Mouse (Mus musculus) gastrocnemius, postnatal 36 days (tissue): ENCODE data around the gene Snapc3. TPM values are rescaled to one million over a fixed set of nuclear protein-coding genes. Genes with fewer than 3 reads are reported as not detected.
"Not testable (repeated sequence)": the region's sequence is repeated elsewhere in the genome, so short reads cannot be mapped to it uniquely, and the experiment has no call there.

Experiments used
- DNase-seq, 2 experiments: peaks; one replicate each; pipeline ENCODE4 v3.0.0; 2022
- intact Hi-C: fragments of 180-260 bp; cut with DNase I; formaldehyde crosslinking; loops from one replicate; pipeline ENCODE4 v1.15.1; 2025
- total RNA-seq, 2 experiments: library from RNA; stranded (reverse); gene quantifications; 2 replicates each; pipeline ENCODE4 v1.2.3; 2021

Gene Snapc3
- total RNA-seq, 2 experiments from 2014 or later = 9.4 to 9.9 TPM

DNA sequence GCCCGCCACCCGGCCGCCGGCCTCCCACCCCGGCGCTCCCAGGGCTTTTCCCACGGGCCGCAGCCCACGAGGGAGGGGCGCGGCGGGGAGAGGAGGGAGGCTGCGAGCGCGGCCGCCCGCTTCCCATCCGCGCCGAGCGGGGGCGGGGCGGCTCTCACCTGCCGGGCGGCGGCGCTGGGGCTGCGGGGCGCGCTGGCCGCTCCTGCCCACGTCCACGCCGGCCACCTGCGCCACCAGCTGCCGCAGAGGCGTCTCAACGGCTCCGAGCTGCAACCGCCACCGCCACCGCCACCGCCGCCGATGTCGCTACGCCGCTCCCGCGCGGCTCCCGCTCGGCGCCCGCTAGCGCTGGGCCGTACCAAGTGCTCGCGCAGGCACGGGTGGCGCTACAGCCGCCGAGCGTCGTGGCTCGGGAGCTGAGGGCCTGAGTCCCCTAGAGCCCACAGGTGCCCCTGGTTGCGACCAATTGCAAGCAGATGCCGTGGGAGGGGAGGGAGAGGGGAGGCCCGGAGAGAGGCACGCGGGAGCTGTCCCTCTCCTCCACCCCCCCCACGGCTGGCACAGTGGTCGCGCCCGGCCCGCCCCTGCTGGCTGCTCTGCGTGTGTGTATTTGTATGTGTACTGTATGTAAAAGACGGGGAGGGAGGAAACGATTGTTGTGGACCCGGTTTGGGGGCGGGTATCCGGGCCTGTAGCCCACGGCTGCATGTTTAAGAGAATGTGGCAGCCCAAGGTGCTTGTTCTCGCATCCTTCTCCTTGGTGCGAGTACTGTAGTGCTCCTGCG lies 68.8 kb downstream of the Snapc3 start, which contains the start of gene Psip1:
Gene Psip1, minus strand, starts transcription at position 343 of the 785 bp plus-strand sequence.
- DNase-seq = peak; percentile 82 to 85
- intact Hi-C loops = loop anchor here (2.0 to 5.0 kb wide), 2 partner anchors 38 to 86 kb away; partner anchors contain the start of gene Ccdc171

GRCm38 (mm10) chr4:83489121-83489520 lies 71.6 kb downstream of the Snapc3 start:
- intact Hi-C loops = loop anchor here (5.0 kb wide), 1 partner anchor 83 kb away; no protein-coding TSS in a partner anchor
- no peak for DNase-seq

DNA sequence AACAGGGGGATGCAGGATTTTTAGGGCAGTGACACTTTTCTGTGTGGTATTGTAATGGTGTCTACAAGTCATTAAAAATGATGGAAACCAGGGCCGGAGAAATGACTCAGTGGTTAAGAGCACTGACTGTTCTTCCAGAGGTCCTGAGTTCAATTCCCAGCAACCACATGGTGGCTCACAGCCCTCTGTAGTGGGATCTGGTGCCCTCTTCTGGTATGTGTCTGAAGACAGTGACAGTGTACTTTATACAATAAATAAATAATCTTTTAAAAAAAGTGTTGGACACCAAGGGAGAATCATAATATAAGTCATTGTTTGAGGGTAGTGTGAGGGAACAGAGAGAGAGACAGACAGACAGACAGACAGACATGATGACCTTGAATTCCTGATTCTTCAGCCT lies 75.6 kb downstream of the Snapc3 start:
- intact Hi-C loops = no loop called here
- no peak for DNase-seq

GRCm38 (mm10) chr4:83497013-83497412 lies 79.5 kb downstream of the Snapc3 start:
- DNase-seq, intact Hi-C loops: not testable (repeated sequence)

DNA sequence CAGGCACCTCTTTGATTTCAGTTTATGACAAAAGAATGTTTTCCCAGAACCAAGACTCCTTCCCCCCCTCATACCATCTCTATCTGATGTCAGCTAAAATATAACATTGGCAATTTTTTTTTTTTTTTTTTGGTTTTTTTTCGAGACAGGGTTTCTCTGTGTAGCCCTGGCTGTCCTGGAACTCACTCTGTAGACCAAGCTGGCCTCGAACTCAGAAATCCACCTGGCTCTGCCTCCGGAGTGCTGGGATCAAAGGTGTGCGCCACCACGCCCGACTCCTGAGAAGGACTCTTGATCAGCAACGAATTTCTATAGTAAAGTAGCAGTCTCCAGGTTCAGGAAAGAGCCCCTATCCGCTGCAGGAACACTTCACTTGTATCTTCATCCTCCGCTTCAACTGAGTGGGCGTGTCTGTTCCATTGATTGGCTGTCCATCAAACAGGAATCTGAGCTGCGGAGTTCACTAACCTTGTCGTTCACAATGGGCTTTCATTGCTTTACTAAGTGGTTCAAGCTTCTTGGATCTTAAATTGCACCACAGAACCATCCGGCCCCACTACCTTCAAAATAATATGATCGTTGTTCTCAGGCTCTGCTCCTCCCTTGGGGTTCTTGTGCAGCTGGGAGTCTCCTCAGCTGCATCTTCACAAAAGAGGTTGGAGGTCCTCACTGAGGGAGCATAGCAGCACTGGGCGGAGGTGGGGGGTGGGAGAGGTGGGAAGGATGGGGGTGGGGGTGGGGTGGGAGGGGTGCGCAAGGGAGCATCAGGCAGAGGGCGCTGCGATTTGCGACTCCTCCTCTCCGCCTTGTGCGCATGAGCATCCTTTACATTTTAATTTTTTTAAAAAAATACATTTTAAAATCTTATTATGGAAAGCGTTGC lies 82.9 kb downstream of the Snapc3 start:
- intact Hi-C loops = no loop called here
- DNase-seq = no peak

- no peak for DNase-seq
- intact Hi-C loops = no loop called here
Observed at GRCm38 (mm10) chr4:83501037-83501430, 83.5 kb downstream of the Snapc3 start.

GRCm38 (mm10) chr4:83509600-83509999 lies 92.1 kb downstream of the Snapc3 start:
- intact Hi-C loops = no loop called here
- DNase-seq = no peak

DNA sequence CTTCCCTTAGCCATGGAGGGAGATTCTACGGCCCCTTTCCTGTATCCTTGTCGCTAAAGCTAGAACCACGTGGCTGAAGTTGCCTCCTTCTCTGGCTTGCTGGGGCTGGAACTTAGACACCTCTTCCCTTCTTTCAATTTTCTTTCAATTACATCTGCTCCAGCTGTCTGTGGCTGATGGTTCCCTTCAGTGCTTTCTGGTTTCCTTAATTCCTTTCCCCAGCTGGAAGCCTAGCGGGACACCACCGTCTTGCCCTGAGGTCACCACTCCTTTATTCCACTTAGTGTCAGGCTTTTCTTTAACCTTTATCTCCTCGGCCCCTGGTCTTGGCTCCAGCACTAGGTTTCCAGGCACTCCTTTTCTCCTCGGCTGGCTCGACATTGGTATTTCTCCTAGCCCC lies 93.6 kb downstream of the Snapc3 start:
- intact Hi-C loops = no loop called here

GRCm38 (mm10) chr4:83512217-83512616 lies 94.7 kb downstream of the Snapc3 start:
- no peak for DNase-seq
- intact Hi-C loops = no loop called here

More for the DNA sequence above, 93.6 kb downstream of the Snapc3 start:
- no peak for DNase-seq

GRCm38 (mm10) chr4:83512644-83513043 lies 95.1 kb downstream of the Snapc3 start:
- no peak for DNase-seq
- intact Hi-C loops = no loop called here

DNA sequence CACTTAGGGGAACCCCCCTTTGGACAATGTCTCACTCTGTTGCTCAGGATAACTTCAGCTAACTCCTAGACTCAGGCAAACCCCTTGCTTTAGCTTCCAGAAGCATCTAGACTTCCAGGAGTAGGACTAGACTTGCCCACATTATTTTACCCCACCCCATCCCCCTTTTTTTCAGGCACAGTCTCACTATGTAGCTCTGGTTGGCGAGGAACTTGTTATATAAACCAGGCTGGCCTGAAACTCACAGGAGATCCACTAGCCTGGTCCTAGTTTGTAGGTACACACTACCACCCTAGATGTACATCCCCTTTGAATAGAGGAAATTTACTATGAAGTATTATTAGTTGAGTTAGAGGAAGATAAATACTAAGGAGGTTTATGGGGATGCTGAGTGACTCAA lies 96.7 kb downstream of the Snapc3 start:
- intact Hi-C loops = no loop called here
- no peak for DNase-seq

DNA sequence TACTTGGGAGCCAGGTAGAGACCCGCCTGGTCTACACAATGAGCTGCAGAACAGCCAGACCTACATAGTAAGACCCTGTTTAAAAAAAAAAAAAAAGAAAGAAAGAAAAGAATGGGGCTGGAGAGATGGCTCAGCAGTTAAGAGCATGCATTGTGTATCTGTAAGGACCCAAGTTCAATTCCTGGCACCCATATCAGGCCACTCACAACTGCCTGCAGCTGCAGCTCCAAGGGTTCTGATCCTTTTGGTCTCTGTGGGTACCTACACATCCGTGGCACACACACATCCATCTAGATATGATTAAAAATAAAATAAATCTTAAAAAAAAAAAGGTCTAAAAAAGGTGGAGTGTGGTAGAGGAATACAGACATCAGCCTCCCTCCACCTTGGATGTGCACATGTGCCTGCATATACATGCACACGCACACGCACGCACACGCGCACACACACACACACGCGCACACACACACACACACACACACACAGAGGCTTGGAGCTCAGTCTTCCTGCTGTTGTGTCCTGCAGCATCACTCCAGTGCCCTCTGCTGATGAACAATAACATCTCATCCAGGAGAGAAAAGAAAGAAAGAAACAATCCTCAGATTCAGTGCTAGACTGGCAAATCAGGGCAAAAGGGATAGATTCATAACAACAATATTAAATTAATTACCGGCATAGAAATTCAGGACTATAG lies 97.6 kb downstream of the Snapc3 start:
- DNase-seq = no peak
- intact Hi-C loops = no loop called here

GRCm38 (mm10) chr4:83516144-83516543 lies 98.6 kb downstream of the Snapc3 start:
- DNase-seq, intact Hi-C loops: not testable (repeated sequence)

Other genes starting within 250 kb of the Snapc3 start
- 1 to 10 TPM; 3.3 to 5.6 TPM for gene Ttc39b, start 93.5 kb upstream of the Snapc3 start, total RNA-seq
- 10 to 100 TPM; 15.0 to 17.4 TPM for gene Psip1, start 68.7 kb downstream of the Snapc3 start, total RNA-seq
- gene Ccdc171, start 107.8 kb downstream of the Snapc3 start, total RNA-seq = 1 to 10 TPM; 1.0 to 1.1 TPM